Mouse (Mus musculus) gastrocnemius, postnatal 14 days (tissue): Measurements from ENCODE around the gene Mndal. TPM values are rescaled to one million over a fixed set of nuclear protein-coding genes. Genes with fewer than 3 reads are reported as not detected.
"Not testable (repeated sequence)": the region's sequence is repeated elsewhere in the genome, so short reads cannot be mapped to it uniquely, and the experiment has no call there.

Experiments used
- DNase-seq: peaks from one replicate; pipeline ENCODE4 v3.0.0; 2021; ENCODE audit warnings: mixed read lengths
- intact Hi-C: fragments of 180-260 bp; cut with DNase I; formaldehyde crosslinking; loops from one replicate; pipeline ENCODE4 v1.15.1; 2025; ENCODE audit warnings: low total_unique reads
- total RNA-seq, 2 experiments: library from RNA; stranded (reverse); gene quantifications; 2 replicates each; pipeline ENCODE4 v1.2.3; 2021

The Mndal gene
- total RNA-seq, 2 experiments from 2014 or later, result 4.3 to 4.4 TPM

DNA sequence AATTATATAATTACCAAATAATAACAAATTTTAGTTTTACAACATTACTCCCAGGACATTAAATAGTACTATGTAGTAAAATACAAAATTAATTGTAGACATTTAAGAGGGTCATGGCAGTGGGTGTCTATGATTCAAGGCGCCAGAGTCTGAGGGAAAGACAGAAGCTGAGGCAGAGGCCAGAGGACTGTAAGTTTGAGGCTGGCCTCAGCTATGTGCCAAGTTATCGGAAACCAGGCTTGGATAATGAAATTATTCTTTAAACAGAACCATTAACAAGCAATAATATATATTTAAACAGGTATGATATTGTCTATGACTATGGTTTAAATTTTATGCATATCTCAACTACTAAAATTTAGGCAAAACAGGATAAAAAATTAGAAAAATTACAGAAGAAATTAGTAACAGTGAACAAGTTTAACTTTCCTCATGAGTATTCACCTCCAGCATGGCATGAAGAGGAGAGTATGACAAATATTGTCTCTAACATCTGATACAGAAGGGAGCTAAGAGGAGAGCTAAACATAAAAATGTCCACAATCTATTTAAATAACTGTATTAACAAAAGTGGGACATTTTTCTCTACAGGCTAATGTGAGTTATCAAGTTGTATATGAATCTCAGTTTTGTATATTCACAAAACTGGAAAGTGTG, 30.4 kb downstream of the Mndal start:
- intact Hi-C loops, result no loop called here

GRCm38 (mm10) chr1:173908390-173908789, 33.9 kb downstream of the Mndal start:
- DNase-seq, intact Hi-C loops: not testable (repeated sequence)

More for the DNA sequence above, 30.4 kb downstream of the Mndal start:
- DNase-seq, result no peak

DNA sequence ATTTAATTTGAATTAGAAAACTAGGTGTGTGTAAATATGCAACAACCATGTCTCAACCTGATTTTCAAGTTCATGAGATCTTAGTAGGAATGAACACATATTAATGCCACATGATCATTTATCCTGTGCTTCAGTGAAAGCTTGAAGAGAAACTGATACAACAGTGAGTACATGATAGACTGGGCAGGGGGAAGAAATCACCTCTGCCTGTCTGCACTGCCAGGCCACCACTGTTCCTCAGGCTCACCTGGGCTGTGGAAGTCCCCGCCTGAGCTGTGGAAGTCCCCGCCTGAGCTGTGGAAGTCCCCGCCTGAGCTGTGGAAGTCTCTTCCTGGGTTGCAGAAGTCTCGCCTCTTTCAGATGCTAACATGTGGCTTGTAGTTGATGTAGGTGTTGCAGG, 36.4 kb downstream of the Mndal start:
- DNase-seq, intact Hi-C loops: not testable (repeated sequence)

DNA sequence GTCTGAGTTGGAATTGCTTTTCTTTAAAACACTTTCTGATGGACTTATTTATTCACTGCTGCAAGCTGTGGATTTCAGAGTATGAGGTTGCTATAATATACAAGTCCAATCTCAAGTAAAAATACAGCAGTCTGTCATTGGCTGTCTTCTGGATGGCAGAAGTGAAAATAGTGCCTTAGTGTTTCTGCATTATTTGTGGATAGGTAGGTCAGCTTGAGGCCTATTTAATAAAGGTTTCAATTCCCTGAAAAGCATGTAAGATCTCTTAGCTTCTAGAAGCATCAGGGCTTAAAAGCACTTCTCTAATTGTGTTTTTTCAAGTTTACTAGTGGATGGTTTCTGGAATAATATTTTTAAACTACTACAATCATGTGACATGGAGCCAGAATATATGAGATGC, 52.5 kb downstream of the Mndal start:
- intact Hi-C loops, DNase-seq: not testable (repeated sequence)

GRCm38 (mm10) chr1:173887026-173887787, 55.1 kb downstream of the Mndal start:
- DNase-seq, intact Hi-C loops: not testable (repeated sequence)

DNA sequence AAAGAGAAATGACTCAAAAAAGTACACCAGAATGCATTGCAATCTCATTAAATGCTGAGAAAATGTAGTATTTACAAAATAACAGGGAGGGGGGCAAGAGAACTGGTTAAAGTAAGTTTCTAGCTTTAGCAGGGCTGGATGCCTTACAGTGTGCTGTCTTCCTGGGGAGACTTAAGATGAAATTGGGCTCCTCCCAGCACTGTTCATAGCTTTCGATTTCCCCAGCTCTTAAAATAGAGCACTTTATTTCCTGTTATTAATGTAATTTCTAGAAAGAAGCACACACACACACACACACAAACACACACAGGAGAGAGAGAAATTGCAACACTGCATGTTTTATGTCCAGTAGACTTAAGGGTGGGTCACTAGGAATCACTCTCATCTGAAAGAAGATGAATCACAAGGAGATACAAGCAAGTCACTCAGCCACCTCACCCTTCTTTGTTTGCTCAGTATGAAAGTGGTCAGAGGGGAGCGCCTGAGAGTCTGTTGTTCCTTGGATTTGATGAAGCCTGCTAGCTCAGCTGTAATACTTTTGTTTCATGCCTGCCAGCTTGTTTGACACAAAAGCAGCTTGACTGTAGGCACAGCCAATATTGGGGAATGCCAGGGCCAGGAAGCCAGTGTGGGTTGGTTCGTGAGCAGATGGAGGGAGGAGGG, 62.2 kb downstream of the Mndal start:
- intact Hi-C loops, DNase-seq: not testable (repeated sequence)

GRCm38 (mm10) chr1:173879225-173879987, 62.9 kb downstream of the Mndal start:
- not testable (repeated sequence) for DNase-seq

GRCm38 (mm10) chr1:173878264-173878663, 64.0 kb downstream of the Mndal start:
- DNase-seq, intact Hi-C loops: not testable (repeated sequence)

More at GRCm38 (mm10) chr1:173879225-173879987, 62.9 kb downstream of the Mndal start:
- intact Hi-C loops, result not testable (repeated sequence)

DNA sequence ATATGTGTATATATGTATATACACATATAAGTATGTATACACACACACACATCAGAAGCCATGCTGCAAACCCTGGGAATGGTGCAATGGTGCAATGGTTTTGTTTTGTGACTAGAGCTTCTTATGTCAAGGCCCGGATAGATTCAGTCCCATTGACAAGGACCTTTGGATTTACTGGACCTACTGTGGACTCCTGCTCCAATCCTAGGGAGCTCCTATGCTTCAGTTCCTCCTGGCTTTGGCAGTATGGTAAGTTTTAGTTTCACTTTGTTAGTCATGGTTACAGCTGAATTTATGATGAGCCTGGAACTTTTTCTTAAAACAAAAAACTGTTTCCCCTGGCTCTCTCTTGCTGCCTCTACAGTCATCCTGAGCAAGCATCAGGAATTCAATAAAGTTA, 65.2 kb downstream of the Mndal start:
- intact Hi-C loops, DNase-seq: not testable (repeated sequence)

- intact Hi-C loops, DNase-seq: not testable (repeated sequence)
Measured at GRCm38 (mm10) chr1:173868586-173868985, 73.7 kb downstream of the Mndal start.

GRCm38 (mm10) chr1:173866504-173866903, 75.8 kb downstream of the Mndal start:
- DNase-seq, result no peak
- intact Hi-C loops, result no loop called here

DNA sequence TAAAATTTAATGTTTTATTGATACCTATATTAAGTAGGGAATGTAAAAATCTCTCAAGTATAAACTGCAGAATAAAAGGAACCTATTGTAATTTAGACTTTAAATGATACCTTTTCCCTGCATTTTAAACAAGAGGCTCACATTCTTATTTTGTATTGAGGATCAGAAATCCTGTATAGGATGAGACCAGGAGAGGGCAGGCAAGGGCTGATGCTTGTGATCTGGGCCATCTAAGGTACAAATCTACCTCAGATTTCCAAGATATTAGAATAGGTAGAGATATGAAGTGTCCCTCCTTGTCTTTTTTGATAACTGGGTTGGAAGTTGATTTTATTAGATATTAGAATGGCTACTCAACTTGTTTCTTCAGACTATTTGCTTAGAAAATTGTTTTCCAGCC, 88.6 kb downstream of the Mndal start:
- DNase-seq, intact Hi-C loops: not testable (repeated sequence)

DNA sequence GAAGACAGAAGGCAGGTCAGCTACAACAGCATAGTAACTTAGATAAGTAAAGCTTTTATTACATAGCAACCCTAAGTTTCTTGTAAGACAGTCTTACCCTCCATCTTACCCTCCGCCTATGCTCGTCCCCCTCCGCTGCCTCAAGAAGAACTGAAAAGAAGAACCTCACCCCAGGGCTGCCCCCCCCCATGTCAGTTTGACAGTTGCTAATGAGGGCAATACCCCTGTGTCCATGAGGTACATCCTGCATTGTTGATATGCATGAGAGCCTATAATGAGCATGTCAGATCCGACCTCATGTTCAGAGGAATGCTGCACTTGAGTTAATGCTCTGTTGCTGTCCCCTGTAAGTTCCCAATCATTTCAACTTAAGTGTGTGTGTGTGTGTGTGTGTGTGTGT, 89.4 kb downstream of the Mndal start:
- DNase-seq, intact Hi-C loops: not testable (repeated sequence)

- DNase-seq, intact Hi-C loops: not testable (repeated sequence)
Measured at GRCm38 (mm10) chr1:173846193-173846592, 96.1 kb downstream of the Mndal start.

GRCm38 (mm10) chr1:173844754-173845153, 97.5 kb downstream of the Mndal start:
- intact Hi-C loops, result no loop called here
- DNase-seq, result no peak

GRCm38 (mm10) chr1:173821481-173821803, 120.8 kb downstream of the Mndal start:
- DNase-seq, intact Hi-C loops: not testable (repeated sequence)

DNA sequence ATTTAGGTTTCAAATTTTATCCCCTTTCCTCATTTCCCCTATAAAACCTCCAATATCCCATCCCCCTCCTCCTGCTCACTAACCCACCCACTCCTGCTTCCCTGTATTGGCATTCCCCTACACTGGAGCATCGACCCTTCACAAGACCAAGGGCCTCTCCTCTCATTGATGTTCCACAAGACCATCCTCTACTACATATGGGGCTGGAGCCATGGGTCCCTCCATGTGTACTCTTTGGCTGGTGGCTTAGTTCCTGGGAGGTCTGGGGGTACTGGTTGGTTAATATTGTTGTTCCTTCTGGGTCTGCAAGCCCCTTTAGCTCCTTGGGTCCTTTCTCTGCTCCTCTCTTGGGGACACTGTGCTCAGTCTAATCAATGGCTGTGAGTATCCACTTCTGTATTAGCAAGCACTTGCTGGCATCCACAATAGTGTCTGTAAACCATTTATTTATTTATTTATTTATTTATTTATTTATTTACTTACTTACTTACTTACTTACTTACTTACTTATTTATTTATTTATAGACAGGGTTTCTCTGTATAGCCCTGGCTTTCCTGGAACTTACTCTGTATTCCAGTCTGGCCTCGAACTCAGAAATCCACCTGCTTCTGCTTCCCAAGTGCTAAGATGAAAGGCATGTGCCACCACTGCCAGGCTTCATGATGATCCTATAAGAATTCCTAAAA, 121.4 kb downstream of the Mndal start:
- intact Hi-C loops, DNase-seq: not testable (repeated sequence)

GRCm38 (mm10) chr1:173809294-173809693, 133.0 kb downstream of the Mndal start:
- intact Hi-C loops, DNase-seq: not testable (repeated sequence)

DNA sequence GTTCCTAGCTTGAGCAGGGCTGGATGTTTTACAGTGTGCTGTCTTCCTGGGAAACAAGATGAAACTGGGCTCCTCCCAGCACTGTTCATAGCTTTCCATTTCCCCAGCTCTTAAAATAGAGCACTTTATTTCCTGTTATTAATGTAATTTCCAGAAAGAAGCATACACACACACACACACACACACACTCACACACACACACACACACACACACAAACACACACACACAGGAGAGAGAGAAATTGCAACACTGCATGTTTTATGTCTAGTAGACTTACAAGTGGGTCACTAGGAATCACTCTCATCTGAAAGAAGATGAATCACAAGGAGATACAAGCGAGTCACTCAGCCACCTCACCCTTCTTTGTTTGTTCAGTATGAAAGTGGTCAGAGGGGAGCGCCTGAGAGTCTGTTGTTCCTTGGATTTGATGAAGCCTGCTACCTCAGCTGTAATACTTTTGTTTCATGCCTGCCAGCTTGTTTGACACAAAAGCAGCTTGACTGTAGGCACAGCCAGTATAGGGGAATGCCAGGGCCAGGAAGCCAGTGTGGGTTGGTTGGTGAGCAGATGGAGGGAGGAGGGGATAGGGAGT, 139.5 kb downstream of the Mndal start:
- intact Hi-C loops, DNase-seq: not testable (repeated sequence)
